Mouse (Mus musculus) brown adipose tissue, adult 24 weeks (tissue): ENCODE data around the gene Otos. TPM values are rescaled to one million over a fixed set of nuclear protein-coding genes. Genes with fewer than 3 reads are reported as not detected.

Source experiments
- H3K27ac ChIP-seq: fragments of 200-500 bp; replicated peaks from 2 replicates; pipeline ENCODE4 v1.5.1; 2012; ENCODE audit warnings: low read depth, mild to moderate bottlenecking, low read length
- H3K4me1 ChIP-seq: fragments of 200-500 bp; 2 replicates; pipeline ENCODE4 v1.6.1; 2012; ENCODE audit warnings: low read length, mixed read lengths; ENCODE audit not compliant: control insufficient read depth, insufficient read depth, insufficient read length
- H3K4me3 ChIP-seq: fragments of 200-500 bp; 2 replicates; pipeline ENCODE4 v1.5.1; 2012; ENCODE audit warnings: low read depth, mild to moderate bottlenecking, low read length, moderate library complexity; ENCODE audit not compliant: insufficient read depth
- polyA plus RNA-seq: library from polyadenylated mRNA; stranded (reverse); fragments of >200 nt; gene quantifications from 2 replicates; pipeline ENCODE4 v1.2.4, GENCODE M21; 2012; ENCODE audit not compliant: missing spikeins, insufficient read depth, insufficient read length

The Otos gene
- polyA plus RNA-seq, 1 experiment: not detected

- no peak overlapping the region for H3K27ac ChIP-seq
- no peaks in the 10 kb centered on the region for H3K4me1 ChIP-seq
These were observed 8.6 kb upstream of the Otos start for GRCm38 (mm10) chr1:92657025-92657820.

GRCm38 (mm10) chr1:92654676-92655075 lies 6.0 kb upstream of the Otos start:
- no peak overlapping the region for H3K4me3 ChIP-seq
- H3K27ac ChIP-seq: no peak overlapping the region
- H3K4me1 ChIP-seq: no peaks in the 10 kb centered on the region

More at GRCm38 (mm10) chr1:92657025-92657820, 8.6 kb upstream of the Otos start:
- no peak overlapping the region for H3K4me3 ChIP-seq

- no peak overlapping the region for H3K27ac ChIP-seq
- H3K4me3 ChIP-seq: no peak overlapping the region
- H3K4me1 ChIP-seq: no peaks in the 10 kb centered on the region
These were observed 4.5 kb upstream of the Otos start for GRCm38 (mm10) chr1:92653179-92653578.

GRCm38 (mm10) chr1:92651467-92651866 lies 2.8 kb upstream of the Otos start:
- H3K4me3 ChIP-seq: no peak overlapping the region
- H3K4me1 ChIP-seq: no peaks in the 10 kb centered on the region
- no peak overlapping the region for H3K27ac ChIP-seq

- no peak overlapping the region for H3K27ac ChIP-seq
- H3K4me3 ChIP-seq: no peak overlapping the region
- H3K4me1 ChIP-seq: no peaks in the 10 kb centered on the region
These were observed 444 bp downstream of the Otos start for GRCm38 (mm10) chr1:92648197-92648596.

- Histone ChIP-seq H3K27ac (no peak overlapping the region), H3K4me1 (no peaks in the 10 kb centered on the region), H3K4me3 (no peak overlapping the region)
These were observed 889 bp downstream of the Otos start for GRCm38 (mm10) chr1:92647752-92648151.

GRCm38 (mm10) chr1:92647026-92647425 lies 1.6 kb downstream of the Otos start:
- Histone ChIP-seq H3K4me3 (no peak overlapping the region), H3K4me1 (peaks cover 3% of the 10 kb centered on the region; the same call in 1 of the 2 replicates), H3K27ac (no peak overlapping the region)

- no peak overlapping the region for H3K27ac ChIP-seq
These were observed 2.0 kb downstream of the Otos start for GRCm38 (mm10) chr1:92646601-92647000.

GRCm38 (mm10) chr1:92646111-92646510 lies 2.5 kb downstream of the Otos start:
- Histone ChIP-seq H3K4me3 (no peak overlapping the region), H3K27ac (no peak overlapping the region), H3K4me1 (peaks cover 4% of the 10 kb centered on the region; the same call in 1 of the 2 replicates)

More at GRCm38 (mm10) chr1:92646601-92647000, 2.0 kb downstream of the Otos start:
- peaks cover 3% of the 10 kb centered on the region; the same call in 1 of the 2 replicates for H3K4me1 ChIP-seq
- H3K4me3 ChIP-seq: no peak overlapping the region

- peaks cover 15% of the 10 kb centered on the region for H3K4me1 ChIP-seq
- no peak overlapping the region for H3K4me3 ChIP-seq
- H3K27ac ChIP-seq: no peak overlapping the region
These were observed 3.7 kb downstream of the Otos start for GRCm38 (mm10) chr1:92644916-92645315.

- Histone ChIP-seq H3K4me1 (peaks cover 15% of the 10 kb centered on the region), H3K27ac (no peak overlapping the region), H3K4me3 (no peak overlapping the region)
These were observed 5.0 kb downstream of the Otos start for GRCm38 (mm10) chr1:92643691-92644090.

- Histone ChIP-seq H3K27ac (peak within 1 kb of the TSS; percentile 11), H3K4me1 (peaks cover 15% of the 10 kb centered on the region), H3K4me3 (peak within 1 kb of the TSS; percentile 76)
These were observed 6.9 kb downstream of the Otos start, which contains the start of gene Cops9 for GRCm38 (mm10) chr1:92641514-92642272. TSS of gene Cops9 (minus strand) at chr1:92641985.

- Histone ChIP-seq H3K27ac (no peak overlapping the region), H3K4me3 (peak overlapping the region; percentile 76), H3K4me1 (peaks cover 15% of the 10 kb centered on the region)
These were observed 8.2 kb downstream of the Otos start for GRCm38 (mm10) chr1:92640393-92640792.

GRCm38 (mm10) chr1:92638736-92639135 lies 9.9 kb downstream of the Otos start:
- Histone ChIP-seq H3K4me1 (peaks cover 15% of the 10 kb centered on the region), H3K4me3 (no peak overlapping the region)

GRCm38 (mm10) chr1:92638181-92638580 lies 10.5 kb downstream of the Otos start:
- Histone ChIP-seq H3K4me1 (peaks cover 15% of the 10 kb centered on the region), H3K27ac (no peak overlapping the region), H3K4me3 (no peak overlapping the region)

More at GRCm38 (mm10) chr1:92638736-92639135, 9.9 kb downstream of the Otos start:
- H3K27ac ChIP-seq: no peak overlapping the region
